Mouse (Mus musculus): ENCODE results near the gene Epb41l1.
A peak's percentile ranks its signal among the peaks of the same experiment; 100 is the strongest.

The Epb41l1 gene

GRCm38 (mm10) chr2:156533160-156533559 is 112.5 kb downstream of the Epb41l1 start:
- no peak for DNase-seq (ENCODE audit: low read depth, low spot score)

- peak; percentile 94 for DNase-seq (ENCODE audit: low read depth, low spot score)
These were observed 118.3 kb downstream of the Epb41l1 start for GRCm38 (mm10) chr2:156538817-156539555.

GRCm38 (mm10) chr2:156540991-156541390 is 120.3 kb downstream of the Epb41l1 start:
- no peak for DNase-seq (ENCODE audit: low read depth, low spot score)

- DNase-seq (ENCODE audit: low read depth, low spot score): no peak
These were observed 121.7 kb downstream of the Epb41l1 start for GRCm38 (mm10) chr2:156542410-156542809.

GRCm38 (mm10) chr2:156543804-156544203 is 123.1 kb downstream of the Epb41l1 start:
- no peak for DNase-seq (ENCODE audit: low read depth, low spot score)

GRCm38 (mm10) chr2:156547123-156547891 is 126.6 kb downstream of the Epb41l1 start, which contains the start of gene Aar2:
Gene Aar2, plus strand, starts transcription at chr2:156547584.
- peak; percentile 87 for DNase-seq (ENCODE audit: low read depth, low spot score)

- DNase-seq (ENCODE audit: low read depth, low spot score): no peak
These were observed 131.7 kb downstream of the Epb41l1 start for GRCm38 (mm10) chr2:156552421-156552820.

GRCm38 (mm10) chr2:156561808-156562207 is 141.1 kb downstream of the Epb41l1 start:
- DNase-seq (ENCODE audit: low read depth, low spot score): no peak

GRCm38 (mm10) chr2:156563557-156563956 is 142.8 kb downstream of the Epb41l1 start:
- no peak for DNase-seq (ENCODE audit: low read depth, low spot score)

- DNase-seq (ENCODE audit: low read depth, low spot score): no peak
These were observed 145.8 kb downstream of the Epb41l1 start for GRCm38 (mm10) chr2:156566512-156566911.

- DNase-seq (ENCODE audit: low read depth, low spot score): no peak
These were observed 147.9 kb downstream of the Epb41l1 start for GRCm38 (mm10) chr2:156568647-156569046.

GRCm38 (mm10) chr2:156569261-156569660 is 148.6 kb downstream of the Epb41l1 start:
- DNase-seq (ENCODE audit: low read depth, low spot score): no peak

- DNase-seq (ENCODE audit: low read depth, low spot score): no peak
These were observed 150.8 kb downstream of the Epb41l1 start for GRCm38 (mm10) chr2:156571521-156571920.

GRCm38 (mm10) chr2:156576850-156577587 is 156.3 kb downstream of the Epb41l1 start:
- DNase-seq (ENCODE audit: low read depth, low spot score): peak; percentile 7

GRCm38 (mm10) chr2:156580507-156580906 is 159.8 kb downstream of the Epb41l1 start:
- no peak for DNase-seq (ENCODE audit: low read depth, low spot score)

GRCm38 (mm10) chr2:156581244-156581643 is 160.5 kb downstream of the Epb41l1 start:
- no peak for DNase-seq (ENCODE audit: low read depth, low spot score)

- DNase-seq (ENCODE audit: low read depth, low spot score): no peak
These were observed 162.2 kb downstream of the Epb41l1 start for GRCm38 (mm10) chr2:156582887-156583286.

GRCm38 (mm10) chr2:156584154-156584796 is 163.6 kb downstream of the Epb41l1 start:
- DNase-seq (ENCODE audit: low read depth, low spot score): peak; percentile 34

GRCm38 (mm10) chr2:156584797-156585471 is 164.2 kb downstream of the Epb41l1 start:
- no peak for DNase-seq (ENCODE audit: low read depth, low spot score)

GRCm38 (mm10) chr2:156589481-156589880 is 168.8 kb downstream of the Epb41l1 start:
- DNase-seq (ENCODE audit: low read depth, low spot score): no peak
